Comparison of ENCODE assay signal across 9 mouse cellular contexts in genomic region chr6:63257406-63257845, GRCm38 (mm10). TPM values are rescaled to one million over a fixed set of nuclear protein-coding genes. Genes with fewer than 3 reads are reported as not detected.
DNase-seq lines count a peak whose midpoint lies in the region; ATAC-seq and TF ChIP-seq lines count a peak whose summit lies in the region.
"Had no signal": no experiment of that assay in that cellular context is flagged by ENCODE, and none has a peak within 500 bp of the region (broad histone marks: within the 10 kb centered on the region; RNA-seq: fewer than 3 reads in every experiment).

No protein-coding gene starts in this region.

- H3K4me2 ChIP-seq in embryonic facial prominence, embryonic 12.5 days (replicated peaks), result peak overlapping the region; percentile 96
- peak overlapping the region; percentile 86 for H3K4me2 ChIP-seq in midbrain, embryonic 15.5 days

- no peaks in the 10 kb centered on the region for H3K9me3 ChIP-seq in ES-E14 (ENCODE audit: control insufficient read depth, insufficient read depth, low read depth, low read length)
- no peaks in the 10 kb centered on the region for H3K9me3 ChIP-seq in embryonic facial prominence, embryonic 12.5 days
- H3K9me3 ChIP-seq in midbrain, embryonic 15.5 days, result no peaks in the 10 kb centered on the region

- ATAC-seq in embryonic facial prominence, embryonic 12.5 days (ENCODE audit: insufficient number of reproducible peaks, insufficient read depth, low FRiP score, low TSS enrichment), result peak; percentile 47; the same call in 1 of the 2 replicates
- ATAC-seq in midbrain, embryonic 15.5 days (replicated peaks), result peak; percentile 72
- ATAC-seq in monocyte, adult 5-6 weeks (replicated peaks; ENCODE audit: insufficient number of reproducible peaks, low FRiP score, low TSS enrichment, poor library complexity, severe bottlenecking), result no peak

- in situ Hi-C loops in ES-E14 (cut with MboI; ENCODE audit: low sequenced_read_pairs in 2 of 2, unreplicated experiment in 2 of 2), result no loop called here

- peak overlapping the region; percentile 56; the same call in 1 of the 2 replicates for H3K9ac ChIP-seq in ES-E14 (ENCODE audit: insufficient read depth, low read depth, low read length, poor library complexity, severe bottlenecking)
- peak overlapping the region; percentile 59 for H3K9ac ChIP-seq in embryonic facial prominence, embryonic 12.5 days
- peak overlapping the region; percentile 82 for H3K9ac ChIP-seq in midbrain, embryonic 15.5 days

- H3K4me3 ChIP-seq in ES-E14 (ENCODE audit: insufficient read depth in 1 of 2, low read depth in 1 of 2, low read length in 2 of 2, poor library complexity in 1 of 2, severe bottlenecking in 1 of 2), result peak overlapping the region; percentile 66 to 70
- H3K4me3 ChIP-seq in embryonic facial prominence, embryonic 12.5 days, result peak overlapping the region; percentile 71
- H3K4me3 ChIP-seq in midbrain, embryonic 15.5 days, result peak overlapping the region; percentile 85

- peaks cover 31% of the 10 kb centered on the region for H3K27me3 ChIP-seq in embryonic facial prominence, embryonic 12.5 days
- H3K27me3 ChIP-seq in midbrain, embryonic 15.5 days (replicated peaks), result no peaks in the 10 kb centered on the region

- under 1% methylated on average over 42 of the region's 42 CpGs for WGBS in embryonic facial prominence, embryonic 12.5 days
- 0% methylated on average over 39 of the region's 42 CpGs for WGBS in midbrain, embryonic 15.5 days

- no peak for DNase-seq in ES-E14 (ENCODE audit: low read depth, low spot score)
- DNase-seq in adrenal gland, postnatal 14 days, result peak; percentile 31
- peak; percentile 5 to 10 for DNase-seq in heart, postnatal 14 days
- DNase-seq in left cerebral cortex, postnatal 10 days (ENCODE audit: extremely low spot score in 1 of 2, low spot score in 2 of 2), result peak; percentile 46 to 67
- DNase-seq in testis, postnatal 10 days (ENCODE audit: low spot score), result peak; percentile 45

- H3K4me1 ChIP-seq in ES-E14 (ENCODE audit: control insufficient read depth in 2 of 2, insufficient read depth in 2 of 2, low read length in 2 of 2, poor library complexity in 1 of 2), result no peaks in the 10 kb centered on the region
- no peaks in the 10 kb centered on the region; the same call in 1 of the 2 replicates for H3K4me1 ChIP-seq in embryonic facial prominence, embryonic 12.5 days
- peaks cover 15% of the 10 kb centered on the region for H3K4me1 ChIP-seq in midbrain, embryonic 15.5 days

- intact Hi-C loops in heart, postnatal 14 days (cut with DNase I), result no loop called here
- intact Hi-C loops in left cerebral cortex, postnatal 10 days (cut with DNase I), result loop anchor here (10.0 kb wide), 1 partner anchor 1387 kb away; no protein-coding TSS in a partner anchor

- H3K27ac ChIP-seq in ES-E14 (ENCODE audit: insufficient read depth, low read depth, low read length, poor library complexity, severe bottlenecking), result no peak overlapping the region
- H3K27ac ChIP-seq in embryonic facial prominence, embryonic 12.5 days, result no peak overlapping the region
- H3K27ac ChIP-seq in midbrain, embryonic 15.5 days, result peak overlapping the region; percentile 82

- no peaks in the 10 kb centered on the region for H3K36me3 ChIP-seq in ES-E14 (ENCODE audit: control insufficient read depth, insufficient read depth, low read length, poor library complexity, severe bottlenecking)
- H3K36me3 ChIP-seq in embryonic facial prominence, embryonic 12.5 days, result no peaks in the 10 kb centered on the region
- H3K36me3 ChIP-seq in midbrain, embryonic 15.5 days (replicated peaks), result no peaks in the 10 kb centered on the region

TF ChIP-seq in ES-E14, 5 proteins besides CTCF, POLR2A, EP300 and RAD21:
- TF ChIP-seq MAFK (IDR thresholded peaks at IDR 0.05; ENCODE audit: insufficient read depth, low read depth, low read length), result no peak
- TF ChIP-seq CHD2 (IDR thresholded peaks at IDR 0.05; ENCODE audit: low read depth, low read length), result no peak
- TF ChIP-seq ZC3H11A (IDR thresholded peaks at IDR 0.05; ENCODE audit: borderline replicate concordance, low read depth, low read length), result no peak
- peak; percentile 92 for TF ChIP-seq ZNF384 (IDR thresholded peaks at IDR 0.05; ENCODE audit: low read depth, low read length)

RNA-seq across cellular contexts. Expression of gene Grid2, which starts 1.8 kb away (rescaled TPM):
- 0.42 and 0.94 TPM in 2 replicates for total RNA-seq in ES-E14 (2012; rRNA removed)
- 0.15 and 0.41 TPM in 2 replicates for total RNA-seq in adrenal gland, postnatal 14 days (2021)
- polyA plus RNA-seq in embryonic facial prominence, embryonic 12.5 days (2016; fragmentation: Nextera tagmentation; extraction: Ambion mirVana), result 2.3 TPM in 2 replicates
- under 1 TPM; 0.10 to 0.17 TPM for total RNA-seq in heart, postnatal 14 days (2021)
- total RNA-seq in left cerebral cortex, postnatal 10 days (2021), result 10 to 100 TPM; 27.7 to 27.8 TPM
- polyA plus RNA-seq in midbrain, embryonic 15.5 days (2015; fragmentation: Nextera tagmentation; extraction: Ambion mirVana), result 11.7 and 14.1 TPM in 2 replicates
- total RNA-seq in monocyte, adult 5-6 weeks (2017), result not detected in 3 replicates
- total RNA-seq: neutrophil, adult 5-6 weeks had no signal

Comparison
In these comparisons a context has a peak if more than half of its experiments do, and no peak if none do; other contexts are left out.
1. RNA of gene Grid2, which starts 1.8 kb away (total RNA-seq): 27.7 to 27.8 TPM in left cerebral cortex, postnatal 10 days; 0.42 to 0.94 TPM in ES-E14, 0.10 to 0.17 TPM in heart, postnatal 14 days, 0.15 to 0.41 TPM in adrenal gland, postnatal 14 days and not detected in monocyte, adult 5-6 weeks; every median in the first group is over 10 times any median in the second.
2. Peak in every context shown above with its lines, with median percentiles within 50 percentile points of each other: H3K4me3 ChIP-seq and H3K9ac ChIP-seq.